Mouse (Mus musculus) kidney, adult 8-10 months (tissue): ENCODE data around the gene Trf.
"Not testable (repeated sequence)": the region's sequence is repeated elsewhere in the genome, so short reads cannot be mapped to it uniquely, and the experiment has no call there.

ENCODE experiments used
- DNase-seq, 2 experiments: peaks; one replicate each; pipeline ENCODE4 v3.0.0; 2022

Trf gene

GRCm38 (mm10) chr9:103224721-103225120 lies 5.5 kb downstream of the Trf start:
- DNase-seq, result no peak

DNA sequence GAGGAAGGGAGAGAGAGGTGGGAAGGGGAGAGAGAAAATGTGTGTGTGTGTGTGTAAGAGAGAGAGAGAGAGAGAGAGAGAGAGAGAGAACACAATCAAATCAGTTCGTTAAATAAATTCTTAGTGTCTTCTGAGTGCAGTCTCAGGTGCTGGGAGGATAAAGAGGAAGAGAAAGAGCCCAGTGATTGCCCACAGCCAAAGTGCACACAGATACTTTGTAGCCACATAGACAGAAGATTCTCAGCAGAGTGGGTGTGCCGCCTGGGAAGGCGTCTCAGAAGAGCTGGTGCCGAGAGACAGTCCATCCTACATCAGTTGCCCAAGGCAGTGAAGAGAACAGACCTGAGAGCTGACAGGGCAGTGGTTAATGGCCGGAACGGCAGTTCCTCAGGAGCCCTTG lies 16.0 kb downstream of the Trf start:
- no peak for DNase-seq

DNA sequence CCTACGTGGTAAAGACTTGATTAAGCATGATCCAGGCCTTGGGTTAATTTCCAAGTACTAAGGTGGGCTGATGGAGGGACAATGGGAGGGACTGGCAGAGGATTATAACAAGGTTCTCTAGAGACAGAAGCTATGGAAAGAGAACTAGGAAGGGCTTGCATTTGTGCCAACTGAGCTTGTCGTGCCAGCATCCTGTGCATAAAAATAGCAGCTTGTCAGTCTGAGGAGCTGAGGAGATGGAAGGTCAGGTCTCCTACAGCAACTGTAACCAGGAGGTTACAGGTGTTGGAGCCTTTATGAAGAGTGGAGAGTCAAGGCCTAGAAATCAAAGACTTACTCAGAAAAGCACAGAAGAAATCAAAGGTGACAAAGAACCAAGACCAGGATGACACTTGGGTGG lies 16.6 kb downstream of the Trf start:
- DNase-seq, result no peak

DNA sequence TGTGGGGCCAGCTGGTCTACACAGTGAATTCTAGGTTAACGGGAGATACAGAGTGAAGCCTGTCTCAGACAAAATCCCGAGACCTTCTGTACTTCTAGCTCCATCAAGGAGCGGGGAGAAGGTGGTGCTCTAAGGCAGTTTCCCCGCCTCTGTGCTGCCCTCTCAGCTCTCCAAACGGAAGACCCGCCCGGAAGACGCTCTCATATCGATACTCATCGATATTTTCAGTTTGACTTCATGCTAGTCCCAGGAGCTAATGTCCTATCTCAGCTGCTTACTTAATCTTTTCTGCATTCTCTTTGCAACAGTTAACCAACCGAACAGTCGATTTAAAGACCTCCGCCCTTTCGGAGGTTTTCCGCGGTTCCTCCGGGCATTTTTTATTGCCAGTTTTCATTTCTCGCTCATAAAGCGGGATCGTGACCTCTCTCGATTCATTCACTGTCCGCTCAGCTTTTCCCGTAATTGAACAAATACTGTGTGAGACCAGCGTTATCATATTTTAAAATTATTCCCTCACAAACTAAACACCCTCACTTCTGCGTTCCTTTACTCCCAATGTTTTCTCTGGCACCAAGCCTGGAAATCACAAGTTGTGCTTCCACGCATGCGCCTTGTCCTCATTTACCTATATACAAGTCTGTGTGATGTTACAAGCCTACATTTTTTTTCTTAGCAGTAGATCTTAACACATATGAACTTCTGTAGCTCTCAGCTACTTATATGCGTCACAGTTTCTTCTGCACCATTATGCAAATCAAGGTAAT lies 17.4 kb downstream of the Trf start:
- DNase-seq, result peak in 1 of 2 experiments; percentile 7

- no peak for DNase-seq
Observed at GRCm38 (mm10) chr9:103208802-103209423, 21.3 kb downstream of the Trf start.

- peak; percentile 56 to 58 for DNase-seq
Observed at GRCm38 (mm10) chr9:103207846-103208245, 22.4 kb downstream of the Trf start.

GRCm38 (mm10) chr9:103205786-103206185 lies 24.5 kb downstream of the Trf start:
- no peak for DNase-seq

- peak; percentile 89 to 93 for DNase-seq
Observed at GRCm38 (mm10) chr9:103201561-103202260, 28.5 kb downstream of the Trf start, which contains the start of gene Srprb. Srprb (minus strand) TSS chr9:103202137.

- no peak for DNase-seq
Observed at GRCm38 (mm10) chr9:103188416-103188815, 41.8 kb downstream of the Trf start.

- peak; percentile 64 to 69 for DNase-seq
Observed at GRCm38 (mm10) chr9:103186747-103187146, 43.5 kb downstream of the Trf start.

GRCm38 (mm10) chr9:103185946-103186345 lies 44.3 kb downstream of the Trf start:
- DNase-seq, result no peak

- DNase-seq, result no peak
Observed at GRCm38 (mm10) chr9:103184855-103185254, 45.4 kb downstream of the Trf start.

DNA sequence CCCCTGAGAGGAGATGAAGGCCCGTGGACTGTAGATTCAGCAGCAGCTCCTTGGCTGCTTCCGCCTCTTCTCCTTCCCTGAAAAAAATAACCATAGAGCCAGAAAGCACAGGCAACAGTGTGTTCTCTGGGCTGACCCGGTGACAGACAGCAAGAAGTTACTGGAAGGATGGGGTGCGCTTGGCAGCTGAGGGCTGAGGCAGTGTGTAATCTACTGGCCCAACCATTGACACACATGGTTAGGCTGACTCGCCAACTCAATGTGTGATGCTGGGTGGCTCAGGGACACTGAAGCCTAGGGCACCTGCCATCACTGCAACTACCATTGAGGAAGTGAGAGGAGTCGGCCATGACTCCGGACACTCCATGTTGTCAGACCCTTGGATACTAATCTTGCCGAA lies 48.4 kb downstream of the Trf start:
- DNase-seq, result no peak

GRCm38 (mm10) chr9:103180807-103181565 lies 49.3 kb downstream of the Trf start:
- DNase-seq, result peak; percentile 53 to 66

DNA sequence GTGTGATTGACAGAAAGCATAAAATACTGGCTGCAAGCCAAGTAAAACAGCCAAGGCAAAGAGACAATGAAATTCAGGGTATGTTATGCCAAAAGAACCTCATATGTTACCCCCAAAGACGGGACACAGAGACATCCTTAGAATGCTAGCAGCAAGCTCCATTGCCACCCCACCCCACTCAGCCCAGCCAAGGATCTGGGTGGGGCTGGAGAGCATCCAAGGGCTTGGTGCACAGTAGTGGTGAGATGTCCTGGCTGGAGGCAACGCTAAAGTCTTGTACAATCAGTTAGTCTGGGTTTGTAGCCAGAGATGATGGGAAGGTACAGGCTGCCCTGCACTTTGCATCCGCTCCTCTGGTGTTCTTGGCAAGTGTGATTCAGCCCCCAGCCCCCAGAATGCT lies 49.9 kb downstream of the Trf start:
- DNase-seq, result no peak

DNA sequence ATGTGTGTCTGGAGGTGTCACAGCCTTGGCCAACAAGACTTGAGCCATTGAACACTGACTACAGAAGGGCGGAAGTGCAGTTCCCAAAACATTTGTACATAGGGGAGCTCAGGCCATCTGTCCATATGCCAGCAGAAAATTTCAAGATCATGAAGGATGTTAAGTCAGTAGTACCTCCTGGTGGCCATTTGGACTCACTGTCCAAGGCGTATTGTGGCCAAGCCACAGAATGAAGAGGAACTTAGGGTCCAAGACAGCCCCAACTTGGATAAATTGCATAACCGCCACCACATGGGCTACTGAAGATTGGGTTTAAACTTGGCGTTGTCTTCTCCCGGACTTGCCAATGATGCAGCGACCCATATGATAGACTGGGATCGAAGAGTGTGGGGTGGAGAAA lies 54.6 kb downstream of the Trf start:
- no peak for DNase-seq

DNA sequence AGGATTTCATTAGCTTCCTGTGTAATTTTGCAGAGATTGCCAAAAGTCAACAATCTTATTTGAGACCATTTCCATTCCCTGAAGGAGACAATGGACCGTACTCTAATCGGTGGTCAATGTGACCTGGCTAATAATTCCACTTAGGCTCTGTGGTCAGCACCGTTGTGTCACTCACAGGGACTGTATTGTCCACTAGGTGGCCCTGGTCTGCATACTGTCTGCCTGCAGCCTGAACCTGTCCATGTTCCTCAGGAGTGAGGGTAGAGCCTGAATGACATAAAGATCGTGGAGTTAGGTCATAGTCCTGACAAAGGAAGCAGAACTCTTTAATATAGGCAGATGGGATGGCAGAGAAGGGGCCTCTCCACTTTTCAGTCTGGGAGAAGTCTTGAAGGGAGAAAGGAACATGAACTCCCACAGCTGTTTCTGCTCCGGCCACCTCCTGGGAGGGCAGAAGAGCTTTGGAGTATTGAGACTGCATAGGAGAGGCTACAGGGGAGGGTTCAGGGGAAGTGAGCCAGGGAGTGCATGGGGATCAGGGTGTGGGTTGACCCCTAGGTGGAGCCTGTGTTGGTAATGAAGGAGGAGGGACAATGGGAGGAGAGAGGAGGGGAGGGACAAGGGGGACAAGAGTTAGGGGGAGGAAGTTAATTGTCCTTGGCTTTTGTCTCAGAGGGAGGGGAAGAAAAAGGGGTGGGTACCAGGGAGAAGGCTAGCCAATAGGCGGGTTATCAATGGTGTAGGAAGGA lies 55.3 kb downstream of the Trf start:
- peak in 1 of 2 experiments; percentile 42 for DNase-seq

- DNase-seq, result no peak
Observed at GRCm38 (mm10) chr9:103168771-103169170, 61.5 kb downstream of the Trf start.

GRCm38 (mm10) chr9:103168046-103168445 lies 62.2 kb downstream of the Trf start:
- DNase-seq, result no peak

DNA sequence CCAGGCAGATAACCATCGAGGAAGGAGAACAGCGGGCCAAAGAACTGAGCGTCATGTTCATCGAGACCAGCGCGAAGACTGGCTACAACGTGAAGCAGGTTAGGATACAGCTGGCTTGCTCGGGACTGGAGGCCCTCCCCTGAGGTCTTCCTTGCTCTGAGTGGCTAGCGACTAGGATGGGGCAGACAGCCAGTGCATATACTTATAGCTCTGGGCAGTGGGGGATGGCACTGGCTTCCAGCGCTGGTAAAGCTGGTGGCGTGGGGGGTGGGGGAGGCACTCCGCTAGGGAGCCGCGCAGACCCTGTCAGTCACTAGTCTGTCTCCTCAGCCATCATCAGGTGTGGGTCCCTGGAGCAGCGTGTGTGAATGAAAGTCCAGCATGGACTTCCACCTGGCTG lies 66.4 kb downstream of the Trf start:
- no peak for DNase-seq

- not testable (repeated sequence) for DNase-seq
Observed at GRCm38 (mm10) chr9:103155158-103155557, 75.1 kb downstream of the Trf start.

DNA sequence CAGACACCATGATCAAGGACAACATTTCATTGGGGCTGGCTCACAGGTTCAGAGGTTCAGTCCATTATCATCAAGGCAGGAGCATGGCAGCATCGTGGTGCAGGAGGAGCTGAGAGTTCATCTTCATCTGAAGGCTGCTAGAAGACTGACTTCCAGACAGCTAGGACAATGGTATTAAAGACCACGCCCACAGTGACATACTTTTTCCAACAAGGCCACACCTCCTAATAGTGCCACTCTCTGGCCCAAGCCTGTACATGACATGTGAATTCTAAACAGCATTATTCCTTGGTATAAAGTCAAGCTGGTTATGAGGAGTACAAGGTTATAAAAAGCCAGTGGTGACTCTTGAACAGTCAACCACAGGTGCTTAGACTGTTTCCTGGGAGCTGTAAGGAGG lies 75.7 kb downstream of the Trf start:
- DNase-seq, result no peak
